Mouse (Mus musculus) megakaryocyte, embryonic 14.5 days (primary cell): ENCODE data around the gene Pdzd3. TPM values are rescaled to one million over a fixed set of nuclear protein-coding genes. Genes with fewer than 3 reads are reported as not detected.

Experiments
- H3K27me3 ChIP-seq: replicated peaks from 2 replicates; pipeline ENCODE3; 2012; ENCODE audit warnings: inconsistent platforms
- H3K36me3 ChIP-seq: replicated peaks from 2 replicates; pipeline ENCODE3; 2012; ENCODE audit warnings: low read length, inconsistent platforms, mixed read lengths
- H3K4me1 ChIP-seq: 2 replicates; pipeline ENCODE4 v1.6.1; 2012; ENCODE audit warnings: inconsistent platforms
- H3K4me3 ChIP-seq: replicated peaks from 2 replicates; pipeline ENCODE3; 2012; ENCODE audit warnings: moderate library complexity, mild to moderate bottlenecking, inconsistent platforms
- H3K9me3 ChIP-seq: 2 replicates; pipeline ENCODE4 v1.6.1; 2012; ENCODE audit warnings: inconsistent platforms
- FLI1 ChIP-seq: IDR thresholded peaks from 2 replicates; pipeline ENCODE4 v1.6.1; 2012; ENCODE audit warnings: low read length, inconsistent platforms, mixed read lengths
- GATA1 ChIP-seq: IDR thresholded peaks from 3 replicates; pipeline ENCODE4 v1.6.1; 2012; ENCODE audit warnings: mixed read lengths, low read length, inconsistent platforms, borderline replicate concordance
- polyA plus RNA-seq: library from polyadenylated mRNA; stranded (reverse); fragments of >175 nt; gene quantifications from 2 replicates; pipeline ENCODE4 v1.2.3, GENCODE M21; 2012; ENCODE audit warnings: low replicate concordance; ENCODE audit not compliant: insufficient read depth

Pdzd3 gene
- polyA plus RNA-seq, 1 experiment: 0.35 TPM

DNA sequence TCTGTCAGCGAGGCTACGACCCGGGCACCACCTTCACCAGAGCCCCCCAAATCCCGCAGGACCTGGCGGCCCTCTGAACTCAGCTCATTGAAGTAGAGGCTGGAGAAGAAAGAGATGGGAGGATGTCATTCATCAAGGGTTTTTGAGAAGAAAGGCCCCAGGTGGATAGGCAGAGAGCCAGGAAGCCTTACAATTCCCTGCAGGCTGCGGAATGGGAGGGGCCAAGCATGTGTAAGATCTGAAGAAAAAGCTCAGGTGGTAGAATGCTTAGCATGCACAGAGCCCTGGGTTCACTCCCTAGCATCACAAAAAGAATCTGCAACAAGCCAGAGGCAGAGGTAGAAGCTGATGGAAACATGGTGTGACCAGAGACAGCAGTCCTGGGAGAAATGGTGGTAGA is 2.2 kb upstream of the Pdzd3 start:
- Histone ChIP-seq H3K27me3 (peaks cover 44% of the 10 kb centered on the region), H3K9me3 (no peaks in the 10 kb centered on the region), H3K36me3 (peaks cover 37% of the 10 kb centered on the region), H3K4me1 (peaks cover 77% of the 10 kb centered on the region), H3K4me3 (no peak overlapping the region)
- no peak for TF ChIP-seq GATA1
- TF ChIP-seq FLI1: no peak

DNA sequence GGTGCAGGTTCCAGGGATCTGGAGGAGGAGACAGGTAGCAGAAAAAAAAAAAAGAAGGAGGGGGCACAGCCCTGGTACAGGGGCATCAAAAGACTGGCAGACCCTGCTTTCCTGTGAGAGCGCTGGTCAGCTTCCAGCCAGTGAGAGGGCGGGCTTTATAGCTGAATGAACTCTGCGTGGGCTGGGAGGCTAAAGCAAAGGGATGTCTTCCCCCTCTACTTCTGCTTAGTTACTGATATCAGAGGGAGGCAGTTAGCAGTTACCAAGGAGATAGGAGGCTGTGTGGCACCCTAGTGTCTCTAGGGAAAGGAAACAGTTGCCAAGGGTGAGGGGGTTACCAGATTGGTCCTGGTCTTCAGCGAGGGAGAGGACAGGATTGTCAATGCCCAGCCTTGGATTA is 826 bp downstream of the Pdzd3 start:
- TF ChIP-seq GATA1 (no peak), FLI1 (no peak)
- Histone ChIP-seq H3K4me1 (peaks cover 79% of the 10 kb centered on the region), H3K9me3 (no peaks in the 10 kb centered on the region), H3K4me3 (no peak overlapping the region), H3K36me3 (peaks cover 21% of the 10 kb centered on the region), H3K27me3 (peaks cover 46% of the 10 kb centered on the region)

DNA sequence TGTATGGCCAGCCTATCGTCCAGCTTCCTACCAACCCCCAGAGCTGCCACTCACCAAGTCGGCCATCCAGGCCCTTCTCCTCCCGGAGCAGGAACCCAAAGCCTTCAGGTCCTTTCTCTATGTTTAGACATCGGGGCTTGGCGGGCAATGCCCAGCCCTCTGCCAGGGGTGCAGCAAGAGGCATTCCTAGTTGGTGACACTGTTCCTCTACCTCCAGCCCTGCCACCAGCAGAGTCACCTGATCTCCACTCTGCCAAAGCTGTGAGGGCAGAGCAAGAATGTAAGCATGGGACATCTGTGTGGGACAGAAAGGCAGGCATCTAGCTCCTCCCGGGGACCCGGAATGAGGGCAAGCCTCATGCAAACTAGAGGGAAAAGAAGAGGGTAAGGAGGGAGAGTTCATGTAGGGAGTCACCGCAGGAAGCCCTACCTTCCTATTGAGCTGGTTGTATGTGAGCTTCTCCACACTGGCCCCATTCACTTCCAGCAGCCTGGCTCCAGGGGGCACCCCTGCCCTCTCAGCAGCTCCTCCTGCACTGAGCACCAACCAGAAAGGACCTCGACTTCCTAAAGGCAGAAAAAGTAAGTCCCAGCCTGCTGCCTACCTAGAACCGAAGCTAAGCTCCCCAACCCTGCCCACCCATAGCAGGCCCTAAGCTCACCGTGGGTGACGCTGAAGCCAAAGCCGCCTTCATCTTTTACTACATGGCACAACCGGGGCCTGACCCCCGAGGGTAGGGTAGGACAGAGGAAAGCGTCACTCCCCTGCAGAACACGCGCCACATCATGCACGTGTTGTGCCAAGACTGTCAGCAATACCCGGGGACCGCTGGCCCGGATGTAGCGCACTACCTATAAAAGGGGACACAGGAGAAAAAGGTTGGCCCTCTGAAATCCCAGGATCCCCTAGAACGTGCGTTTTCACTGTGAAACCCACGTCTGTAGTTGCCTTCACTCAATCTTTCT is 1.8 kb downstream of the Pdzd3 start:
- H3K4me1 ChIP-seq: peaks cover 78% of the 10 kb centered on the region
- no peaks in the 10 kb centered on the region for H3K9me3 ChIP-seq
- no peak for TF ChIP-seq FLI1
- no peak for TF ChIP-seq GATA1
- peak overlapping the region; percentile 59 for H3K4me3 ChIP-seq
- H3K36me3 ChIP-seq: peaks cover 17% of the 10 kb centered on the region
- peaks cover 43% of the 10 kb centered on the region for H3K27me3 ChIP-seq

DNA sequence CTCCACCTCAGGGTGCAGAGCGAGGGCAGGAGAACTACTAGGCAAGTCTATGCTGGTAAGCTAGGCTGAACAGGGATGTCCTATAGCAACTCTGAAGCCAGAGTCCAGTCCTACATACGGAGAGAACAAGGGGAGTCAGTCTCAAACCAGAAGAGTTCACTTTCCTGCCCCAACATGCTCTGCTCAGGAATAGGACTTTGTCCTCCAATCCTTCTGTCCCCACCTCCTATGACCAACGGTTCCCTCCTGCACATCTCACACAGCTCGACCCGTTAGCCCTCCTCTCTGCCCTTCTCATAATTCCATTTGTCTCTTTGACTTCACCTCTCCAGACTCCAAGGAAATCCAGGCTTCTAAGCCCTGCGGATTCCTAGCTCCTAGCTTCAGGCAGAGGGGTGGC is 3.4 kb downstream of the Pdzd3 start:
- Histone ChIP-seq H3K27me3 (peaks cover 38% of the 10 kb centered on the region), H3K36me3 (peaks cover 7% of the 10 kb centered on the region), H3K9me3 (no peaks in the 10 kb centered on the region), H3K4me1 (peaks cover 77% of the 10 kb centered on the region), H3K4me3 (no peak overlapping the region)
- TF ChIP-seq FLI1: no peak
- TF ChIP-seq GATA1: no peak

DNA sequence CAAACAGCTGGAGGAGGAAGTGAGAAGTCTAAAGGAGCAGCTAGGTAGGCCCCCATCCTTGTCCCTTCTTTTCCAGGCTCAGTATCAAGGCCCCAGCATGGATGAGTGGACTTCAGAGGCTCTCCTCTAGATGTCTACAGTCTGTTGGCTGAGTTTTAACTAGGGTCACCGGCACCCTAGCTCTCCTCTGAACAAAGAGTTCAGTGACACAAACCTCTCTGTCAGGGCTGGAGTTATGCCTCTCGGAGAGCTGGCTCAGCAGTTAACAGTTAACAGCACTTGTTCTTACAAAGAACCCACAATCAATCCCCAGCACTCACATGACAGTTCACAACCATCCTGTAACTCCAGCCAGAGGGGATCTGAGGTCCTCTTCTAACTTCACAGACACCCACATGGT is 7.7 kb downstream of the Pdzd3 start:
- TF ChIP-seq FLI1: no peak
- TF ChIP-seq GATA1: no peak
- no peaks in the 10 kb centered on the region for H3K36me3 ChIP-seq

DNA sequence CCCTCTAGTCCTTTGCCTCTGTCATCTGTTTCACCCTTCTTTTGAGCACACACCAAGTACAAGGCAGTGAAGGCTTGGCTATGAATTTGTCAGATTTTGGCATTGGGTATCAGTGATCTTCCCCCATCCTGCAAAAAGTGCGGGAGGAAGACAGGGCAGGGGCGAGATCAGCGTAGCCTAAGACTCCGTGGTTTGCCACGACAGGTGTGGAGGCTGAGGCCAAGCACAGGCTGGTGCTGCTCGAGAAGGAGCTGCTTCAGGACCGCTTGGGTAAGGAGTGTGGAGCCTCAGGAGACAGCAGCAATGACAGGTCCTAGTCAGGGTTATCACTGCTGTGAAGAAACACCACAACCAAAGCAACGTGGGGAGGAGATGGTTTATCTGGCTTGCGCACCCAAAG is 9.9 kb downstream of the Pdzd3 start:
- Histone ChIP-seq H3K27me3 (peaks cover 20% of the 10 kb centered on the region), H3K4me1 (peaks cover 58% of the 10 kb centered on the region)

More for the DNA sequence above, 7.7 kb downstream of the Pdzd3 start:
- Histone ChIP-seq H3K27me3 (peaks cover 32% of the 10 kb centered on the region), H3K9me3 (peaks cover 5% of the 10 kb centered on the region), H3K4me1 (peaks cover 72% of the 10 kb centered on the region), H3K4me3 (no peak overlapping the region)

DNA sequence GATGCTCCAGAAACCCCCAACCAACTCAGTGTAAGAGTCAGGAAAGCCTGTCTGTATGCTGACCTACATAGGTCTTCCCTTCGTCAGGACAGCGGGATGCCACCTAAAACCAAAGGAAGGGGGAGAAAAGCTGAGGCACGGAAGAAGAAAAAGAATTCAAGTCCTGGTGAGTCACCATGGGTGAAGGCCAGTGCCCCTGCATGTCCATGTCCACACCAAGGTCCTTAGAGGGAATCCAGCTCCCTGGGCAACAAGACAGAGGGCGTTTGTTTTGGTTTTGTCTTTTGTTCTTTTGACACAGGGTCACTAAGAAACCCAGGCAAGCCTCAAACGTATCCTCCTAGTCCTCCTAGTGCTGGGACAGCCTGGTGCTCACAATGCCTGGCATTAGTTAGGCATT is 10.4 kb downstream of the Pdzd3 start:
- Histone ChIP-seq H3K4me3 (no peak overlapping the region), H3K4me1 (peaks cover 56% of the 10 kb centered on the region), H3K27me3 (peaks cover 20% of the 10 kb centered on the region), H3K9me3 (peaks cover 5% of the 10 kb centered on the region), H3K36me3 (no peaks in the 10 kb centered on the region)
- TF ChIP-seq FLI1 (no peak), GATA1 (no peak)

More for the DNA sequence above, 9.9 kb downstream of the Pdzd3 start:
- H3K4me3 ChIP-seq: peak overlapping the region; percentile 12
- H3K36me3 ChIP-seq: no peaks in the 10 kb centered on the region
- H3K9me3 ChIP-seq: peaks cover 5% of the 10 kb centered on the region
- no peak for TF ChIP-seq FLI1
- TF ChIP-seq GATA1: no peak

DNA sequence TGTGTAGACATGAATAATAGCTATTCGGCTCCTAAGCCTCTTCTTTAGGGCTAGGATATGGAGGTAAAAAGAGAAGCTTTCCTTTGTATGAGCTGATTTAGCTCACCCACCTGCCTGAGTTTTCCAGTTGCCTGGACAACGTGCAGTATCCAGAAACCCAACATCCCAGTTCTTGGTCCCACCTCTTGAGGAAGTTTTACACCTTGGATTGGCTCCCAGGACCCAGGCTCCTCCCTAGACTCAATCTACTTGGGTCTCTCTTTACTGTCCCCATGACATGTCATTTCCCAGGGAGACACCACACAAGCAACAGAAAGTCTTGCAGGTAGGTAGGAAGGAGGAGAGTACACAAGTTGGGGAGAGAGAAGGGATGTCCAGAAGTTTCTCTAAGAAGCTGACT is 10.9 kb downstream of the Pdzd3 start, which contains the start of gene Ccdc153:
Gene Ccdc153, plus strand, starts transcription at position 278 of the 400 bp plus-strand sequence.
- H3K27me3 ChIP-seq: peaks cover 20% of the 10 kb centered on the region
- peak within 1 kb of the TSS; percentile 12 for H3K4me3 ChIP-seq
- H3K4me1 ChIP-seq: peaks cover 57% of the 10 kb centered on the region
- TF ChIP-seq FLI1: no peak
- no peak for TF ChIP-seq GATA1
- no peaks in the 10 kb centered on the region for H3K36me3 ChIP-seq
- peaks cover 5% of the 10 kb centered on the region for H3K9me3 ChIP-seq

DNA sequence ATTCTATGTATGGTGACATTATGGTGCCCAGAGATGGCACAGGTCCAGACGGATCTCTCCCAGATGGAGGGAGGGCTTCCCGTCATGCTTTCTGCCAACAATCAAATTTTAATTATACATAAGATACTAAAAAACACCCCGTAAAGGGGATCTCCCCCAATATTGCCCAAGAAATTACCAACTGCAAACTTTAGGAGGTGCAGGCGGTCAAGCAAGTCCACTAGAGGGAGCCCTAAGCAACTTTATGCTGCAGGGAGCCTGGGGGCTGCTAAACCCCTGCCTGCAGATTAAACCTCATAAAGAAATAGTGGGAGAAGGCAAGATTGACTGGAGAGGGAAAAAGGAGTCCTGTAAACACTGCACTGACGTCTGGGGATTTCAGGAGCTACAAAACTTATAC is 11.8 kb downstream of the Pdzd3 start:
- H3K4me3 ChIP-seq: no peak overlapping the region
- H3K36me3 ChIP-seq: no peaks in the 10 kb centered on the region
- peaks cover 53% of the 10 kb centered on the region for H3K4me1 ChIP-seq
- peaks cover 20% of the 10 kb centered on the region for H3K27me3 ChIP-seq
- TF ChIP-seq FLI1 (no peak), GATA1 (no peak)
- peaks cover 5% of the 10 kb centered on the region for H3K9me3 ChIP-seq
